Mouse (Mus musculus): ENCODE measurements around the gene Mrps9. TPM values are rescaled to one million over a fixed set of nuclear protein-coding genes. Genes with fewer than 3 reads are reported as not detected.
"Not testable (repeated sequence)": the region's sequence is repeated elsewhere in the genome, so short reads cannot be mapped to it uniquely, and the experiment has no call there.

Mrps9 gene
- total RNA-seq (2021), result 10 to 100 TPM; 59.4 to 61.4 TPM
- long read RNA-seq, experiment 1, transcript Mrps9-201 (11 exons, 1,418 nt), result major isoform, 33 of 36 reads
- long read RNA-seq, experiment 1, partial matches to known transcripts, result 0 of 36 reads
- long read RNA-seq, experiment 1, other reads (novel, unspliced or antisense), result 3 of 36 reads
- long read RNA-seq, experiment 2, transcript Mrps9-201 (11 exons, 1,418 nt), result major isoform, 109 of 124 reads
- long read RNA-seq, experiment 2, partial matches to known transcripts, result 1 of 124 reads
- long read RNA-seq, experiment 2, other reads (novel, unspliced or antisense), result 14 of 124 reads

DNA sequence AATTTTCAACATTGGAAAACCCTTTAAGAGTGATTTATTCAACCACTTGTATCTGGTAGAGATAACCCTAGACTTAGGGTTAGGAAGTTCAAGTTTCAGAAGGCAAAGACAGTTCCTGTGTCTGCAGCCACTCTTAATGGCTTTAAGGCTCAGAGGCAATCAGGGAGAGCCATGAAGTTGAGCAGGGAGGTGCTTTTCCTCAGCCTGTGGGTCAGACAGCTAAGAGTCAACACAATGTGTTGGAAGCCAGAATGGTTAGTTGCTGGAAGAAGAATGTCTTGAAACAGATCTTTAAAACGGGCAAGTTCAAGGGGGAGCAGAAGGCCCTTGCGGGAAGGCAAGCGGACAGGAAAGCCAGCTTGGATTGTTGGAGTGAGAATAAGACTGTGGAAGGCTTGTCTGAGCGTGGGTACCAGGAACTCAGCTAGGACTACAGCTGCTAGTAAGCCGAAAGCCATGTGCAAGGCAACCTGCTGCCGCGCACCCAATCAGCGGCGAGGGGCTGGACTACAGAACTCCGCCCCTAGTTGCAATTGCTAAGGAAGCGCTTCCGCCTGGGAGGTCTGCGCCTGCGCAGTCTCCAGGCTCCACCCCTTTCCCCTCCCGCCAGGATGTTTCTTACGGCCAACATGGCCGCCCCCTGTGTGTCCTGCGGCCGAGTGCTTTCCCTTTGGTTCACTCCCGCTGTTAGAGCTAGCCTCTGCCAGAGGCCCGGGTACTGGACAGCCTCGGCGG lies at the start of gene Mrps9:
Mrps9 (plus strand) TSS at position 571 of the 735 bp plus-strand sequence.
- peak; percentile 96 to 98 for DNase-seq (ENCODE audit: low spot score in 2 of 2)

DNA sequence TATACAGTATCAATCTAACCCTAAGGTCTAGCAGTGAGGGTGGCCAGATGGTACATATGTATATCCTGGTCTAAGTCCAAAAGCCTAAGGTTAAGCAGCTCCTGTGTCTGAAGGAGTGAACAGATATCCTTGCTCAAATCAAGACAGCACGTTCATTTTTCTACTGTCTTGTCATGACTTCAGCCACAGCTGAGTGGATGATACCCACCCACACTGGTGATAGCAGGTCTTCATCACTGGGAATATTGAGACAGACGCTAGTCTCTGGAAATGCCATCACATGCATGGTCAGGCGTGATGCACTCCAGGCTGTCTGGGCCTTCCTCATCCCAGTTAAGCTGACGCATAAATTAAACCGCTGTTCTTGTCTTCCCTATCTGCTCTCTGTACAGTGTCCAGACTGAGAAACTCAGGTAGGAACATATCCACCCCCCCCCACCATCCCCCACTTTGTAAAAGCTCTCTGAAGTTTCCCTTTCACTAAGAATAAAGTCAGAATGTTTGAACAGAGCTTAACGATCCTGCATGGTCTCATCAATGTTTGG lies 37.7 kb upstream of the Mrps9 start:
- no peak for DNase-seq (ENCODE audit: low spot score in 2 of 2)

GRCm38 (mm10) chr1:42814798-42815619 lies 36.0 kb upstream of the Mrps9 start:
- no peak for DNase-seq (ENCODE audit: low spot score in 2 of 2)

DNA sequence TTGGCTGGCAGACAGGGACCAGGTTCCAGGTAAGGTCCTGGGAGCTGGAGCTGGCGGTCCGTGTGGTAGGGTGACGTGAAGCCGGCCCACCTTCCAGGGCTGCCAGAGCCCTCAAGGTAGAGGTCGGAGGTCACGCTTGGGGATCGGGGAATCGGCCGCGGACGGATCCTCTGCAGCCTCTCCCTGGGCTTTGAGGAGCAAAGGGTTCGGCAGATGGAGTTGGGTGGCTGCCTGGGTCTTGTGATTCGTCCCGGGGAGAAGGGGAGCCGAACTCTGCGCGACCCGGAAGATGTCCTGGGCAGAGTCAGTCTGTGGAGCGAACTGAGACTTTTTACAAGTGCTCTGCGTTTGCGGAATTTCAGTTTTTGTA lies 350 bp downstream of the Mrps9 start:
- DNase-seq (ENCODE audit: low spot score in 2 of 2), result no peak

- no peak for DNase-seq (ENCODE audit: low spot score in 2 of 2)
Observed at GRCm38 (mm10) chr1:42851810-42852209, 777 bp downstream of the Mrps9 start.

GRCm38 (mm10) chr1:42864719-42865250 lies 13.8 kb downstream of the Mrps9 start:
- no peak for DNase-seq (ENCODE audit: low spot score in 2 of 2)

DNA sequence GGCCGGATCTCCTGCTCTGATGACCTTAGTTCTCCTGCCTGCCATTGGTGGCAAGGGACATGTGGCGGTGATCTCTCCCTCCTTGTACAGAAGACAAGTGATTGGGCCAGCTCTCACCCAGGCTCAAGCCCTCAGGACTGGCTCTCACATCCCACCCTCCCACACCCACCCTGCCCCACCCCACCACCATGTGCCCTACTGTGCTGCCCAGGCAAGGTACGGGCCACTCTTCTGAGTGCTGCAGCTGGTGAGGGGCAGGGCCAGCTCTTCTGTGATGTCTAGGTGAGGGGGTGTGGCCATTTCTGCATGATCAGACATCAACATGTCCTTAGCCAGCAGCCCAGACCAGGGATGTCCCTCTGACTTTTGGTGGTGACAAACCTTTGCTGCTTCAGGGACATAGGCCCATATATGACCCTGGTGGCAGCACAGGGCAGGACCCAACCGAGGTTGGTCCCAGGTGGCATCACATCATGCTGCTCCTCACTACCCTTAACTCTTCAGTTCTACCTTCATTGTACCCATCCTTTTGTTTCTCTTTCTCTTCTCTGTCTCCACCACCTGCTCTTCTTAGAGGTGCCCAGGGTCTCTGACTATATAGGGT lies 14.4 kb downstream of the Mrps9 start:
- DNase-seq (ENCODE audit: low spot score in 2 of 2), result no peak

DNA sequence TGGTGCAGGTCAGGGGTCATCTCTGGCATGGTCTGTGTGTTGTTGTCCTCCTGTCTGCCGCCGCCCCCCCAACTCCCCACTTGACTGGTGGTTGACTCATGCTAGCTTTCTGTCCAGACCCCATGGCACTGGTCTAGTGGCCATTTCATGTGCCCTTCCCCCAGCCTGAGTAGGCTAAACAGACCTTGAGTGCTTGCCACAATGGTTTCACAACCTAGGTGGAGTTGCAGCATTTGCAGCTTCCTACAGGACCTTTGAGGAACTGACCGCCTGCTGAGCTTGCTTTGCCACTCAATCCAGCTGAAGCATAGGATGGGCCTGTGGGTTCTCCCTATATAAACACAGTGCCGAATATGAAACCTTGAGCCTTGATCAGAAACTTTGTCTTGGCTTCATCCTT lies 15.0 kb downstream of the Mrps9 start:
- no peak for DNase-seq (ENCODE audit: low spot score in 2 of 2)

GRCm38 (mm10) chr1:42867188-42867587 lies 16.2 kb downstream of the Mrps9 start:
- DNase-seq (ENCODE audit: low spot score in 2 of 2), result no peak

GRCm38 (mm10) chr1:42874174-42874573 lies 23.1 kb downstream of the Mrps9 start:
- DNase-seq (ENCODE audit: low spot score in 2 of 2), result no peak

DNA sequence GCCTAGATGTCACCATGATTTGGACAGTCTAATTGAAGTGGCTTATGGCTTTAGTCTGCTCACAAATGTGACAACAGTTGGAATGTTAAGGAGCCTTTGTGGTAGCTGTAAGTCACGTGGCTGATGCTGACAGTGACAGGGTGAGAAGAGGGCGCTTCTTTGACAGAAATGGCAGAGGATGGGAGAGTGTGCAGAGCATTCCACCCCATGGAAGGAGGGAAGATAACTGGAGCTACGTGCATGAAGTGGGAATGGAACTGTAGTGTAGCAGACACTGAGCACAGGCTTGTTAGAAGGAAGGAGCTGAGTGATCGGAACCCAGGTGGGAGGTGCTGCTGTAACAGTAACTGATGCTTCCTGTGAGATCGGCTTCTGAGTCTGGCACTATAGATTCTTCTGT lies 24.2 kb downstream of the Mrps9 start:
- no peak for DNase-seq (ENCODE audit: low spot score in 2 of 2)

DNA sequence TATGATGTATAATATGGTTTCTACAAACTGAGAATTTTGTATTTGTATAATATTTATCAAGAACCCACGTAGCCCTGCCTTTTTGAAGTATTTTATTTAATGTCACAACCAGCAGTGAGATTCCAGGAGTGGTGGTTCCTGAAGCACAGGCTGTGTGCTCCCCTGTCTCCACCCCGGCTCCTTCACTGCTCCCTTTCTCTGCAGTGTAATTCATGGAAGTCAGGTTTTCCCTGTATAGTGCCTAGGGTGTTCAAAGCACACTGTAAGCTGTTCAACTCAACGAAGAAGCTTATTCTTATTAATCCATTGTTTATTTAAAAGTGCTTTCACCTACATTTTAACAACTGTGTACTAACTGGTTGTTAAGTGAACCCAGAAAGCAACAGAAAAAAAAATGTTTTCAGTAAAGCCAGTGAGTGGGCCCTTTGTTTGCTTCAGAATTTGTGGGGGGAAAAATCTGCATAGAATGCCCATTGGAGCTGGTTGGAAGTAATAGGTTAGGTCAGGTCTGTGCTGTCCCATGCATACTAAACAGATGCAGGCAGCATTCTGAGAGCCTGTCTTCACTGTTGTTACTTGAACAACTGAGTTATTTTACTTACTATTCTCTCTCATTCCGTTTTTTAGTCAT lies 25.5 kb downstream of the Mrps9 start:
- no peak for DNase-seq (ENCODE audit: low spot score in 2 of 2)

DNA sequence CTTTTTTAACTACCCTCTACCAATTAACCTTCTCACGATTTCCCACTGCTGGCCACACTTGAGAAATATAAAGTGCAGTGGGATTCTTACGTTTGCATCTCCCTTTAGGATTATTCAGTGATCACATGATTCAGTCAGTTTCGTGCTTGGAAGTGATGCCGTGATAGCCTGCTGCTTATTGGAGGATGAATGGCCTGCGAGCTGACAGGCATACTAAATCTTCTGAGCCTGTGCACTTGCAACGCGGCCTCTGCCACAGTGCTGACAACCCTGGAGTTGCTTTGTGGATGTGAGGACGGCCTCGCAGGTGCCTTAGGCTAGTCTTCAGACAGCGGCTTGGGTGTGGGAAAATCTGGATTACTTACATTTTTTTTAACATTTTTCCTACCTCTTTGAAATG lies 26.2 kb downstream of the Mrps9 start:
- DNase-seq (ENCODE audit: low spot score in 2 of 2), result no peak

GRCm38 (mm10) chr1:42878851-42879250 lies 27.8 kb downstream of the Mrps9 start:
- no peak for DNase-seq (ENCODE audit: low spot score in 2 of 2)

- DNase-seq (ENCODE audit: low spot score in 2 of 2), result no peak
Observed at GRCm38 (mm10) chr1:42882258-42882657, 31.2 kb downstream of the Mrps9 start.

DNA sequence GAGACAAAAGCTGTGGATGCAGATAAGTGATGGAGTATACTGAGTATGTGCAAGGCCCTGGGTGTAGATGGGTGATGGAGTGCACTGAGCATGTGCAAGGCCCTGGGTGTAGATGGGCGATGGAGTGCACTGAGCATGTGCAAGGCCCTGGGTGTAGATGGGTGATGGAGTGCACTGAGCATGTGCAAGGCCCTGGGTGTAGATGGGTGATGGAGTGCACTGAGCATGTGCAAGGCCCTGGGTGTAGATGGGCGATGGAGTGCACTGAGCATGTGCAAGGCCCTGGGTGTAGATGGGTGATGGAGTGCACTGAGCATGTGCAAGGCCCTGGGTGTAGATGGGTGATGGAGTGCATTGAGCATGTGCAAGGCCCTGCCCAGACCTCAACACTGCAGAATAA lies 32.4 kb downstream of the Mrps9 start:
- DNase-seq (ENCODE audit: low spot score in 2 of 2), result not testable (repeated sequence)

DNA sequence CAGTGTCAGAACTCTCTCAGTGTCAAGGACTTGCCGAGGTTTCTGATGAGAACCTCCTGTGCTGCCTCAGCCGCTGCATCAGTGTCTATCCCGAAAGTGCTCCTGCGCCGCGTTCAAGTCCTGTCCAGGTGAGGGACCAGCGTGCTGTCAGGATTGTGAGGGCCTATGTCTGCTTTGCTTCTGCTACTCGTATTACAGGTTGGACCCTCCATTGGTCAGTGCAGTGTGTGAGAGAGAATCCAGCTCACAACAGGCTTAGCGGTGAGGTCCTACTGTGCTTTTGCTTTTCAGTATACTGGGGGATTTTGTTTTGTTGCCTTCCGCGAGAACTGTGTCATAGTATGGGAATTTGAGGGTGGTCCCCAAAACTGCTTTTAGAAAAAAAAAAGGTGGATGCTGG lies 36.8 kb downstream of the Mrps9 start:
- DNase-seq (ENCODE audit: low spot score in 2 of 2), result no peak

DNA sequence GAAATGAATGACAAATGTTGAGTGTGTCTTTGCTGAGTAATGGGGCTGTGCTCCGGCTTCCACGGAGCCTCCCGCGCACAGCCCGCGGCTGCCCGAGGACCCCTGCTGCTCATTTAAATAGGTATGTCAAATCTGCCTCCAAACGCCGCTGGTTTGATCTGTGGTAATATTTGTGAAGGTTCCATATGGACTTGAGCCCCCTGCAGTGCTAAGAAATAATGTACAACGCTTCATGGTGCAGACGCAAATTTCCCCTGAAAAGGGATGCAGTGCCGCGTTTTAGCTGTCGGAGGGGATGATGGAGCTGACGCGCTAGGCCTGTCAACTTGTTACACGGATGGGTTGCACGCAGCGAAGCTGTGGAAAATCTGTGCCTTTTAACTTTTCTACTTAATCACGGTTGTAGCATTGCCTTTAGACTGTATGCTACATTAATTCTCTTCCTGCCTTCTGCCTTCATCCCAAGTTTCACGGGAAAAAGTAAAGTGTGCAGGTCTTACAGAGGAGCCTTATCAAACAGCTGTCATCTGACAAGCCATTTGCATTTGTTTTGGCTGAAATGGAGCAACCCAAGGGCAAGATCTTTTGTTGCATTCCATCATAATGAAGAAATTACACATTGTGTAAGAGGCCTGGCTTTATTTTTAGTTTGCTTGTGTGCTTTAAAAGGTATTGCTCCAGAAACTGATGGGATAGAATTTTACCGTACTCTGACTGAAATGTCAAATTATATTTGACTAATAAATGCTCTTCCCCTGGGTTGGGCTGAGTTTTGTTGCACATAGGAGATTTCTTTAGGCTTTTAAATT lies 37.7 kb downstream of the Mrps9 start:
- no peak for DNase-seq (ENCODE audit: low spot score in 2 of 2)

GRCm38 (mm10) chr1:42889421-42889887 lies 38.4 kb downstream of the Mrps9 start:
- DNase-seq (ENCODE audit: low spot score in 2 of 2), result no peak
